Mouse (Mus musculus) liver, adult (tissue): ENCODE data around the gene Dlk1.

ENCODE experiments used
- GATA4 ChIP-seq: IDR thresholded peaks from 2 replicates; pipeline ENCODE4 v1.6.1; 2014; ENCODE audit warnings: mild to moderate bottlenecking, low read length; ENCODE audit not compliant: insufficient replicate concordance

Dlk1 gene

DNA sequence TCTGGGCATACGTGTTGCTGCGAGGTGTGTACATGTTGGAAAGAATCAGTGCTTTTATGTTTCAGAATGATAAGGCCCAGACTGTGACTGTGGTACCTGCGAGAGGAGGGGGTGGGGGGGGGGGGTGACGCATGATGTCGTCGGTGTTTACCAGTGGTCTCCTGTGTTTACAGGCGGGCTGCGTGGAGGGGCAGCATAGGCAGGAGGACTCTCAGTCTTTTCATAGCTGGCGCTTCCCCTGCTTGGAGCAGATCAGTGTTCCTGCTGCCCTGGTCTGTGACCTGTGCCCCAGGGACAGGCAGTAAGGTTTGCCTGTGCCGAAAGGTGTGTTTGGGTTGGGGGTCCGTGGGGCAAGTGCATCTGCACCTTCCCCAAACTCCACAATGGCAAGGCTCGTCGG, at the start of gene Dlk1:
TSS of gene Dlk1 (plus strand) at position 232 of the 400 bp plus-strand sequence.
- no peak for TF ChIP-seq GATA4

DNA sequence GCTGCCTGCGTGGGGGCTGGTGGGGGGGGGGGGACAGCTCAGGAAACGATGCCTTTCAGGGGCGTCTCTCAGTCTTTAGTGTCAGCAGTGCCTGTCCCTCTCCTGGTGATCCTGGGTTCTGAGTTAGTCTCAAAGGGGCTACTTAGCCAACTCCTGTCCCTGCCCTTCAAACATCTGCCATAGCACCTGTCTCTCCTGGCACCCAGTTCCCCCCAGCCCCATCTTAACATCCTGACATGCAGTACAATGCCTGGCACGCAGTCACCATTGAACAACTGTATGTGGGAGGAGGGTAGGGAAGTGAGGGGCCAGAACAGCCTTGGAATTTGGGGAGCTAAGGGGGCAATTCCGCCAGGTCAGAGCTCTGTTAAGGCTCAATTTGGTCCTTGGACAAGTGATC, 49.7 kb upstream of the Dlk1 start:
- no peak for TF ChIP-seq GATA4

DNA sequence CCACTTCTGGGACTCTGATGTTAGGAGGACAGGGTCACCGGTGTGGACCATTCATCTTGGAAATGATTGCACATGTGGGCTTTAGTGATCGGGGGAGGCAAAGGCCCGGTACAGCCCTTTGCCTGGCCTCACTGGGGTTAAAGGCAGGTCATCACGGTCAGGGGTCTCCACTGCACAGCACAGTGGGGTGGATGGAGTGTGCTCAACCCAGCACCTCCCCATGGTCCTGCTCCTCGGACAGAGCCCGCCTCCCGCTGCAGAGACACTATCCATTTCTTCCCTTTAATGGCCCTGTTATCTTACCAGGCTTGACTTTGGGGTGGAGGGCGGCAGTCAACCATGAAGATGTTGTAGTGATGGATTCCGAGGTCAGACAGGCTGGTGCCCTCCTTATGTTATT, 48.9 kb upstream of the Dlk1 start:
- TF ChIP-seq GATA4 = no peak

DNA sequence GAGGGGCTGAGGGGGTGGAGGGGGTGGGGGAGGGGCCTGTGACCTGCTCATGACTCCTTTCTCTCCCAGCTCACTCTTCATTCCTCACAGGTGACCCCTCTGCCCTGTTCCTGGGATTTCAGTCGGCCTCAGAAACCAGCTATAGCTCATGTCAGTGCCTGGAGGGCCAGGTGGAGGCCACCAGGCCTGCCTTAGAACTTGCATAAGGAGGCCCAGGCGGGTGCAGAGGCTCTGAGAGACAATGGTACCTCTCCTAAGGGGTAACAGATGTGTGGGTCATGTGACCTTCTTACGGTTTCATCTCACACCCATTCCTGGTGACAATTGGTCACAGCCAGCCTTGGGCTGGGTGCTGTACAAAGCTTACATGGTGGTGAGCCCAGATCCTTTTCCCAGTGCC, 46.6 kb upstream of the Dlk1 start:
- no peak for TF ChIP-seq GATA4

DNA sequence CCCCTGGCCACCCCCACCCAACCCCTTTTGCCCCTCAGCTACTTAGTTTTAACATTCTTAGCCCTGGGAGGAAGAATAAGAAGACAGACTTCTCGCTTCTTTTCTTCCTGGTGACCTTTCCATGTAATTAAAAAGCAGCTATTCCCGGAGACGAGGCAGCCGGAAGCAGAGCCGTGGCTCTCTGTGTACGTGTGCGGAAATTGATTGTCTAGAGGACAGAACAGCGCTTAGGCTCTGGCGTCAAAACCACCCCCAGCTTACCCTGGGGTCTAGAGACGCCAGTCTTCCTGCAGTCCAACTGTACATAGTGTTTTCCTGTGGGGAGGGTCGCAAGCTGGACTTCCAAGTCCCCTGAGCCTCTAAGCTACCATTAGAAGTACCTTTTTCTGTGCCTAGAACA, 41.9 kb upstream of the Dlk1 start:
- no peak for TF ChIP-seq GATA4

DNA sequence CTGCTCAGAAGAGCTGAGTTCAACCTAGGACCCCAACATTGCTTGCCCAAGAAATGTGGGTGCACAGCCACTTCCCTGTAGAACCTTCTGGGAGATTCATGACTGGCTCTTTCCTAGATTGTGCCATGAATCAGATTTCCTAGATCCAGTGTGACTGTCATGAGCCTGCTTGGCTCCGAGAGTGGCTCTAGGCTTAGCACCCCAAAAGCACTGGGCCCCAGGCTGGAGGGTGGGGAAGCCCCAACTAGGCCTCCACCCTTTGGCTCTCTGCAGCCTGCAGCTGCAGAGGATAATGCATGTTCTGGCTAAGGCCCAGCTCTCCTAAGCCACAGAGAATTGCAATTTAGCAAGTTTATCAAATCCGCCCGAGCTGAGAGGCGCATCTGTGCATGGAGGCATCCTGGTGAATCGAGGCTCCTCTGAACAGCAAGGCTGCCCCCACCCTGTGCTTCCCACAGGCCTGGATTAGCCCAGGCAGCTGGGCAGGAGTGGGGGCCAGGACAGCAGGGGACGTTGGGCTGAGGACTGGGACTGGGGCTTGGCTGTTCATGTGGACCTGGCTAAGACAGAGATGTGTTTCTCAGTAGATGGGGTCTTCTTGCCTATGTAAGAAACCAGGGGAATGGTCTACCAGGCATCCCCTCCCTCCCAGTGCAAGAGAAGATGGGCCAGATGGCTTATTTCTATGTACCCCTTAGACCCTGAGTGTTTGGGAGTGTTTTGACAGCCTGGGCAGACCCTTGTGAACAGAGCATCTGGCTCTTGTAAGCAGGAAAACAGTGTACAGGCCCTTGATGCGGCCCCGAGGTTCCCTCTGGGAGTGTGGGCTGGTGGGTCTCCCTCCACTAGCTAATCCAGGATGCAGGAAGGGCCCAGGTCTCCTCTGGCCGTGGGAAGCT, 41.2 kb upstream of the Dlk1 start:
- no peak for TF ChIP-seq GATA4

DNA sequence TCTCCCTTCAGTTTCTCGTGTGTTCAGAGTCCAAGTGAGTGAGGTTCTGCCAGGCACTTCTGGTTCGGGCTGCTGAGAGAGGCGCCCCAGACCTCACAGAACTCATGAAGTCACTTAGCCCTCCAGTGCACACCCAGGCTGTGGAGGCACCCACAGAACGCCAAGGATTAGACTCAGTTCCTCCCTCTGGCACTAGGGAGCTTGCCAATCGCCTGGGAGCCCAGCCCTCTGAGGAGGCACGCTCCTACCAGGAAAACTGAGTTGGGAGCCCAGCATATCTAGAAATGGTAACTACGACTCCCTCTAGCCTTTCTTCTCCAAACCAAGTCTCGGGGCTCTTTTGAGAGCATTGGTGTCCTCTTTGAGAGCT, 40.6 kb upstream of the Dlk1 start:
- TF ChIP-seq GATA4 = no peak

DNA sequence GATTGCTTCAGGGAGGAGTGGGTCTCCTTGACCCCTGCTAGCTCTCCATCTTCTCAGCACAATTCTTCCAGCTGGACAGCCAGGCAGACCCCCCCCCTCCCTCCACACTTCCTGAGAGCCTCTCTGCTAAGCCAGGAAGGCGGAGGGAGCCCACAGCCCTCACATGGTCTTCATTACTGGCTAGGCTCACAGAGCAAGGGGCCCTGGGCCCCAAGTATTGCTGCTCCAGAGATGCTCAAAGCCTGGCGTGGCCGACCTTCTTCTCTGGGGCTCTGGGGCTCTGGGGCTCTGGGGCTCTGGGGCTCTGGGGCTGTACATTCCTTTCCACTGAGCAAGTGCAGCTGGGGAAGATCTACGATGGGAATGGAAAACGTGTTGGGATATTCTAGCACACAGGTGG, 39.9 kb upstream of the Dlk1 start:
- TF ChIP-seq GATA4 = no peak

DNA sequence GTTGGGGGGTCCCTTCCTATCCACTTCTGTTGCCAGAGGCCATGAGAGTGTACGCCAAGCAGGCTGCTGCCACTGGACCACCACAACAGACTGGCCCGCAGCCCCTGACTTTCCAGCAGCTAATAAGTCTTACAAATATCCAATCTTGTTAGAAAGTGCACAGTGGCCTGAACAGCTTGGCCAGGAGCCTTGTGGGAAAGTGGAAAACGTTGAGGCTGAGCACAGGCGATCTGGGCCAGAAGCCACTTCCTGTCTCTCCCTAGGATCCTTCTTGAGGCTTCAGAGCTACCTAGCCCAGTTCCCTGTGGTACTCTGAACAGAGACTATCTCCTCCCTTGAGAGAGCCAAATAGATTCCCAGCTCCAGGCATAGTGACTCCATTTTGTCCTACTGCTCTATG, 39.3 kb upstream of the Dlk1 start:
- TF ChIP-seq GATA4 = no peak

DNA sequence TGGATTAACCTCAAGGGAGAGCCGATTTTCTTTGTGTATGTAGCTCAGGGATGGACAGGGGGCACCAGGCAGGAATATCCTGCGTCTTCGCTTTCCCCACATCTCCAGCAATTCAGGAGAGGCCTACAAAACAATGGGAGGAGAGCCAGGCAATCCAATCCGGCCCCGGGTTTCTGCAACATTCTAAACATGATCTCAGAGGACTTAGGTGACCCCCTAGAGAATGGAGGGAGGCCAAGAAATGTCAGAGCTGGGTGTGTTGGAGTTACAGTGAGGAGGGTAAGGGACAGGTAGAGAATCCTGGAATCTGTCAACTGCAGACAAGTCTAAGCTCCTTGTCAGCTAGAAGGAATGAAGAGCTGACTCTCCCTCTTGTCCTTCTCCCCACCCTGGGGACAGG, 35.9 kb upstream of the Dlk1 start:
- TF ChIP-seq GATA4 = no peak

DNA sequence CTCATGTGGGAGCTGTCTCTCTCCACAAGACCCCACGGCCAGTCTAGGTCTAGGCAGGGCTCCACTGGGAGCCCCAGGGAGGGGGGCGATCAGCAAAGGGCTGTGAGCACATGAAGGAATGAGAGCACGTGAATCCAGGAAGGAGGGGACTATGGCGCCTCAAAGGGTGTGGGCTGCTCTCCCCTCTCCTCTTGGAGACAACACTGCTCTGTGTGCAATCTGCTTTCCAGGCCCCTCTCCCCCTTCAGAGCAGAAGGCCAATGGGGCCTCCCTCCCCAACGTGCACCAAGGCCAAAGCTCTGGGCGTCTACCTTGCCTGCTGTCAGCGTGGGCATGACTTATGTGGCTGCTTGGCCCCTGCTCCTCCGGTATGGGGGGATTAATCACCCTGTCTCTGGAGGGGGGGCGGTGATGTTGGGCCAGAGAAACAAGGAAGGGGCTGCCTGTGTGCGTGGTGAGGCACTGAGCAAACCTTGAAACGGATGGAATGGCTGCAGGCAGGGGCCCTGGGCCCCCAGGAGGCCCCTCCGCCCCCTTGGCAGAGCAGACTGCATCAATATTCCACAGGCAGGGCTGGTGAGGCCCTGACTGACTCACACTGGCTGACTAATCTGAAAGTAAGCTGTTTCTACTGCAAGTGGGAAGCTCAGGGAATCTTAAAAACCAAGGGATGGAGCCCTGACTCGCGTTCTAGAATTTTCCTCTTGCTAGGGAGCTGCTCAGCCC, 35.0 kb upstream of the Dlk1 start:
- TF ChIP-seq GATA4 = no peak

DNA sequence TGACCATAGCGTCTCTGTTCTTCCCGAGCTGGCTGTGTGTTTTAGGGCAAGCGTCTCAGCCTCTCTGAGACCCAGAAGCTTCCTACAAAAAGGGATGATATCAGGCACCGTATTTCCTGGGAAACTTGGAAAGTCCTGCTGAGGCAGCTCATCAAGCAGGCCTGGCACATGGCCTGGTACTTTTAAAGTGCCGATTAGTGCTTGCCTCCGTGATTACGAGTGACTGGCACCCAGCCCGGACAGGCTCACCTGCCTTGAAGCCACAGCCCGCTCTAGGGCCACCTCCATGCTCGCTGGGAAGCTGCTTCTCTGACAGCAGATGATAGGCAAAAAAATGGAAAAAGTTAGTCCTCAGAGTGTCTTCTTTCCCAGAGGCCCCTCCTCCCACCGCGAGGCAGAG, 32.6 kb upstream of the Dlk1 start:
- no peak for TF ChIP-seq GATA4

DNA sequence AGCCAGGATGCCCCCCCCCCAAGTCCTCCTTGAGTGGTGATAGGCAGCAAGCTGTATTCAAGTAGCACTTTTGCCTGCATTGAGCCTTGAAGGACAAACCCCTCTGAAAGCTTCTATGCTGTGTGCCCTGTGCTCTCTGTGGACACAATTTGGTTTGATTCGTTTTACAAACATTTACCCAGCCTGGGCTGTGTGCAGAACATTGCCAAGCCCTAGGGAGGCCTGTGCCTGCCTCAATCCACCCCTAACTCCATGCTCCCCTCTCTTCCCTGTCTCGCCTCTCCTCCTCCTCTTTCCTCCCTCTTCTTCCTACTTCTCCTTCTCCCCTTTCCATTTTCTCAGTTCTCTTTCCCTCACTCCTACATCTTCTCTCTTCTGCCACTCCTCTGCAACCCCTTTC, 29.5 kb upstream of the Dlk1 start:
- TF ChIP-seq GATA4 = no peak

DNA sequence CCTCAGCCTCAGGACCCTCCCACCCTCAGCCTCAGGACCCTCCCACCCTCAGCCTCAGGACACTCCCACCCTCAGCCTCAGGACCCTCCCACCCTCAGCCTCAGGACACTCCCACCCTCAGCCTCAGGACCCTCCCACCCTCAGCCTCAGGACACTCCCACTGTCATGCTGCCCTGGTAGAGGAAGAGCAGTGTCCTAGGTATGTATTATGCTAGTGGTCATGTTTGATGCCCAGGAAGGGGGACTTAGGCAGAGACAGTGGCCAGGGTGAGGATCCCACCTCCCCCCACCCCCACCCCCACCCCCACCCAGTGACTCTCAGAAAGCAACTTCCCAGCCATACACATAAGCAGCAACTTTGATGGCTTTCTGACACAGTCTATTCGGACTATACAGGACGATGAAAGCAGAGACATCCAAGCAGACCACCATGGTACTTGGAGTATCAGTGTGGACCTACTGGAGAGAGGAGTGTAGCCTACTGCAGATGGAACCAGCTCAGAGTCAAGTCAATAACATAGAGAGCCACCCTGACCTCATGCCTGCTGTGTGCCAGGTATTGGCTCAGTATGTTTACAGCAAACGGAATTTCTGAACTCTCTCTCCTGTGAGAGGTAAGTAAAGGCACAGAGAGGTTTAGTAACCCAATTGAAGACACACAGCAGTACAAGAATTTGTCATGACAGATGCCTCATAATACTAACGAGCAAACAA, 28.8 kb upstream of the Dlk1 start:
- TF ChIP-seq GATA4 = no peak

DNA sequence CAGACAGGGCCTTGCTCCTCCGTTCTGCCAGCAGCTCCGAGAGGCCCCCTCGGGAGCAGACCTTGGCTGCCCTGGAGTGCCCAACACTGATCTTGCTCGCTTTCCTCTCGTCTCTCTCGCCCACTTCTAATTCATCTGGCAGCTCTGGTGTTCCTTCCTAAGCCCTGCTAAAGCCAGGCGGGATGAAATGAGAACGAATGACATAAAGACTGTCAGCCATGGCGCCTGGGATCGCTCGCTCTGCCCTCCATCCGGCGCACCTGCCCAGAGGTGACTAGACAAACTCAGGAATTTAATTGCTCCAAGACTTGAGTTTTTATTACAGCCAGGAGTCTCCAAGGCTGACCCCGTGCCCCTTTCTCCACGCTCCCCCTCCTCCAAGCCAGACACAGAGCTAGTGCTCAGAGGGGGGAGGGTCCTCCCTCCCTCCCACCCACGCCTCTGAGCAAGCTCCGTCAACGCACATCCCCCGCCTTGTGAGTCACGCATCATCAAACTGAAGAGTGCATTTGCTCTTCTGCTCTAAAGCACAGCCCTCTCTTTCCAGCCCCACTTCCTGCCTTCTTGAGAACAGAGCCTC, 27.8 kb upstream of the Dlk1 start:
- TF ChIP-seq GATA4 = no peak
